Mouse (Mus musculus): ENCODE data around the gene Gm28308.

GRCm38 (mm10) chr6:52200073-52200750 is 12.9 kb downstream of the Gm28308 start:
- TF ChIP-seq CTCF (conservative IDR thresholded peaks at IDR 0.05; ENCODE audit: insufficient read depth, insufficient read length, low read depth, low read length) (no peak), POLR2A (IDR thresholded peaks at IDR 0.05; ENCODE audit: low read depth, low read length) (no peak)

All from kidney, adult 2 months (tissue).